Mouse (Mus musculus): Measurements from ENCODE around the gene Rcor1.

Rcor1 gene

GRCm38 (mm10) chr12:111038976-111039612 is at the start of gene Rcor1:
Rcor1 (plus strand) TSS chr12:111039351.
- DNase-seq (ENCODE audit: low spot score in 2 of 2): peak; percentile 99

GRCm38 (mm10) chr12:110989409-110989808 is 49.7 kb upstream of the Rcor1 start:
- DNase-seq (ENCODE audit: low spot score in 2 of 2): no peak

- no peak for DNase-seq (ENCODE audit: low spot score in 2 of 2)
These were observed 48.7 kb upstream of the Rcor1 start for GRCm38 (mm10) chr12:110990500-110990899.

- peak in 1 of 2 experiments; percentile 24 for DNase-seq (ENCODE audit: low spot score in 2 of 2)
These were observed 47.6 kb upstream of the Rcor1 start for GRCm38 (mm10) chr12:110991361-110992127.

- peak; percentile 88 for DNase-seq (ENCODE audit: low spot score in 2 of 2)
These were observed 47.0 kb upstream of the Rcor1 start for GRCm38 (mm10) chr12:110992128-110992553.

- no peak for DNase-seq (ENCODE audit: low spot score in 2 of 2)
These were observed 46.4 kb upstream of the Rcor1 start for GRCm38 (mm10) chr12:110992771-110993170.

- DNase-seq (ENCODE audit: low spot score in 2 of 2): no peak
These were observed 45.9 kb upstream of the Rcor1 start for GRCm38 (mm10) chr12:110993226-110993625.

- no peak for DNase-seq (ENCODE audit: low spot score in 2 of 2)
These were observed 44.5 kb upstream of the Rcor1 start for GRCm38 (mm10) chr12:110994666-110995065.

GRCm38 (mm10) chr12:110998092-110998491 is 41.1 kb upstream of the Rcor1 start:
- DNase-seq (ENCODE audit: low spot score in 2 of 2): no peak

GRCm38 (mm10) chr12:110999820-111000219 is 39.3 kb upstream of the Rcor1 start:
- DNase-seq (ENCODE audit: low spot score in 2 of 2): no peak

- DNase-seq (ENCODE audit: low spot score in 2 of 2): no peak
These were observed 38.2 kb upstream of the Rcor1 start for GRCm38 (mm10) chr12:111000956-111001355.

- DNase-seq (ENCODE audit: low spot score in 2 of 2): no peak
These were observed 35.0 kb upstream of the Rcor1 start for GRCm38 (mm10) chr12:111004142-111004541.

- DNase-seq (ENCODE audit: low spot score in 2 of 2): no peak
These were observed 33.3 kb upstream of the Rcor1 start for GRCm38 (mm10) chr12:111005803-111006202.

- no peak for DNase-seq (ENCODE audit: low spot score in 2 of 2)
These were observed 32.8 kb upstream of the Rcor1 start for GRCm38 (mm10) chr12:111006339-111006738.

GRCm38 (mm10) chr12:111007134-111008103 is 31.7 kb upstream of the Rcor1 start:
- no peak for DNase-seq (ENCODE audit: low spot score in 2 of 2)

GRCm38 (mm10) chr12:111008500-111009490 is 30.4 kb upstream of the Rcor1 start:
- no peak for DNase-seq (ENCODE audit: low spot score in 2 of 2)

GRCm38 (mm10) chr12:111009615-111010257 is 29.4 kb upstream of the Rcor1 start:
- no peak for DNase-seq (ENCODE audit: low spot score in 2 of 2)

- DNase-seq (ENCODE audit: low spot score in 2 of 2): no peak
These were observed 22.3 kb upstream of the Rcor1 start for GRCm38 (mm10) chr12:111016807-111017206.

- no peak for DNase-seq (ENCODE audit: low spot score in 2 of 2)
These were observed 21.1 kb upstream of the Rcor1 start for GRCm38 (mm10) chr12:111018068-111018467.

GRCm38 (mm10) chr12:111019086-111019485 is 20.1 kb upstream of the Rcor1 start:
- no peak for DNase-seq (ENCODE audit: low spot score in 2 of 2)
